Mouse (Mus musculus) adrenal gland, postnatal 14 days (tissue): ENCODE results near the gene Sfxn3. TPM values are rescaled to one million over a fixed set of nuclear protein-coding genes. Genes with fewer than 3 reads are reported as not detected.
A peak's percentile ranks its signal among the peaks of the same experiment; 100 is the strongest.

Source experiments
- DNase-seq: peaks from one replicate; pipeline ENCODE4 v3.0.0; 2021; ENCODE audit warnings: mixed read lengths
- long read RNA-seq, 2 experiments: library from polyadenylated mRNA; stranded (forward); transcript quantifications; one replicate each; pipeline ENCODE4 v2.0.0; 2021
- total RNA-seq: library from RNA; stranded (reverse); gene quantifications from 2 replicates; pipeline ENCODE4 v1.2.3, GENCODE M21; 2021

The Sfxn3 gene
- total RNA-seq, result 51.7 and 58.1 TPM in 2 replicates
- long read RNA-seq, experiment 1, transcript Sfxn3-201 (11 exons, 2,867 nt), result major isoform, 36 of 56 reads
- long read RNA-seq, experiment 1, partial matches to known transcripts, result 13 of 56 reads
- long read RNA-seq, experiment 1, other reads (novel, unspliced or antisense), result 6 of 56 reads
- long read RNA-seq, experiment 2, transcript Sfxn3-201 (11 exons, 2,867 nt), result major isoform, 13 of 29 reads
- long read RNA-seq, experiment 2, partial matches to known transcripts, result 5 of 29 reads
- long read RNA-seq, experiment 2, other reads (novel, unspliced or antisense), result 11 of 29 reads

GRCm38 (mm10) chr19:45047417-45047934, at the start of gene Sfxn3:
Gene Sfxn3 (plus strand): TSS chr19:45047503.
- DNase-seq, result peak; percentile 98

GRCm38 (mm10) chr19:44997786-44998185, 49.5 kb upstream of the Sfxn3 start:
- DNase-seq, result no peak

- no peak for DNase-seq
Measured at GRCm38 (mm10) chr19:44999647-45000046, 47.7 kb upstream of the Sfxn3 start.

- DNase-seq, result no peak
Measured at GRCm38 (mm10) chr19:45002301-45002700, 45.0 kb upstream of the Sfxn3 start.

- no peak for DNase-seq
Measured at GRCm38 (mm10) chr19:45003740-45004516, 43.4 kb upstream of the Sfxn3 start.

GRCm38 (mm10) chr19:45005444-45005843, 41.9 kb upstream of the Sfxn3 start, which contains the start of gene Twnk:
Gene Twnk (plus strand): TSS chr19:45005663.
- DNase-seq, result peak; percentile 78

- peak; percentile 99 for DNase-seq
Measured at GRCm38 (mm10) chr19:45005957-45006712, 41.2 kb upstream of the Sfxn3 start, which contains the start of gene Mrpl43. Gene Mrpl43 (minus strand): TSS chr19:45006442.

- peak; percentile 28 for DNase-seq
Measured at GRCm38 (mm10) chr19:45007021-45007420, 40.3 kb upstream of the Sfxn3 start.

- DNase-seq, result peak; percentile 77
Measured at GRCm38 (mm10) chr19:45007425-45008191, 39.7 kb upstream of the Sfxn3 start.

- peak; percentile 60 for DNase-seq
Measured at GRCm38 (mm10) chr19:45010646-45011045, 36.7 kb upstream of the Sfxn3 start.

- DNase-seq, result no peak
Measured at GRCm38 (mm10) chr19:45012219-45012618, 35.1 kb upstream of the Sfxn3 start.

DNA sequence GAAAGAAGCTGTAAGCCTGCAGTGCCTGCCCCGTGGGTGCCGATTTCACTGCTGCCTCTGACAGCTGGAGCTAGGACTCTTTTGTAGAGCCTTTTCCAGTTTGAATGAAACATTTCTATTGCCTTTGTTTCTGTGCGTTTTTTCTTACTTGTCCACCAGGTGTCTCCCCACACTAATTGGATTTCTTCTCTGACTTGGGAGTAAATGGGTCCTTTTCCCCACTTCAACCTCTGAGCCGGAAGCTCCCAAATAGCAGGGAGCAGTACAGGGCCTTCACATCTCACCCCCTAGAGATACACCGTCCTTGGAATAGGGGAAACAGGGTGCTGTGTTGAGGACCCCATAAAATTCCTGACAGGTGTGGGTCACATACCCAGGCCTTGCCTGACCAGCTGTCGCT, 34.7 kb upstream of the Sfxn3 start:
- peak; percentile 49 for DNase-seq

- DNase-seq, result no peak
Measured at GRCm38 (mm10) chr19:45013581-45014225, 33.6 kb upstream of the Sfxn3 start.

GRCm38 (mm10) chr19:45014335-45014971, 32.9 kb upstream of the Sfxn3 start, which contains the start of gene Lzts2:
Gene Lzts2 (plus strand): TSS chr19:45014414.
- DNase-seq, result peak; percentile 17

GRCm38 (mm10) chr19:45014981-45015402, 32.3 kb upstream of the Sfxn3 start:
- peak; percentile 80 for DNase-seq

- peak; percentile 79 for DNase-seq
Measured at GRCm38 (mm10) chr19:45015518-45016281, 31.6 kb upstream of the Sfxn3 start.

GRCm38 (mm10) chr19:45016341-45017215, 30.7 kb upstream of the Sfxn3 start:
- DNase-seq, result peak; percentile 90

- DNase-seq, result peak; percentile 90
Measured at GRCm38 (mm10) chr19:45017216-45017771, 30.0 kb upstream of the Sfxn3 start.
